Mouse (Mus musculus) heart, postnatal 25 days (tissue): ENCODE results near the gene Map4k3. TPM values are rescaled to one million over a fixed set of nuclear protein-coding genes. Genes with fewer than 3 reads are reported as not detected.

ENCODE experiments used
- DNase-seq: peaks from one replicate; pipeline ENCODE4 v3.0.0; 2022; ENCODE audit warnings: low spot score
- intact Hi-C: fragments of 180-260 bp; cut with DNase I; formaldehyde crosslinking; loops from one replicate; pipeline ENCODE4 v1.15.1; 2025
- total RNA-seq, 2 experiments: library from RNA; stranded (reverse); gene quantifications; 2 replicates each; pipeline ENCODE4 v1.2.3; 2021

The Map4k3 gene
- total RNA-seq, 2 experiments from 2014 or later: 24.0 to 24.4 TPM

- intact Hi-C loops: no loop called here
- DNase-seq: no peak
Measured at GRCm38 (mm10) chr17:80645694-80646034, 82.6 kb downstream of the Map4k3 start.

- intact Hi-C loops: no loop called here
- no peak for DNase-seq
Measured at GRCm38 (mm10) chr17:80644983-80645693, 83.1 kb downstream of the Map4k3 start.

GRCm38 (mm10) chr17:80644567-80644966 is 83.7 kb downstream of the Map4k3 start:
- intact Hi-C loops: no loop called here

GRCm38 (mm10) chr17:80638121-80638520 is 90.2 kb downstream of the Map4k3 start:
- intact Hi-C loops: no loop called here
- no peak for DNase-seq

More at GRCm38 (mm10) chr17:80644567-80644966, 83.7 kb downstream of the Map4k3 start:
- DNase-seq: no peak

- intact Hi-C loops: no loop called here
- no peak for DNase-seq
Measured at GRCm38 (mm10) chr17:80635794-80636193, 92.5 kb downstream of the Map4k3 start.

GRCm38 (mm10) chr17:80632846-80633245 is 95.4 kb downstream of the Map4k3 start:
- DNase-seq: no peak
- intact Hi-C loops: no loop called here

GRCm38 (mm10) chr17:80632354-80632753 is 95.9 kb downstream of the Map4k3 start:
- intact Hi-C loops: no loop called here

GRCm38 (mm10) chr17:80631028-80631427 is 97.3 kb downstream of the Map4k3 start:
- DNase-seq: no peak
- intact Hi-C loops: no loop called here

More at GRCm38 (mm10) chr17:80632354-80632753, 95.9 kb downstream of the Map4k3 start:
- DNase-seq: no peak

GRCm38 (mm10) chr17:80624979-80625378 is 103.3 kb downstream of the Map4k3 start:
- intact Hi-C loops: no loop called here

GRCm38 (mm10) chr17:80621691-80622090 is 106.6 kb downstream of the Map4k3 start:
- no peak for DNase-seq
- intact Hi-C loops: loop anchor here (1.0 to 2.0 kb wide), 3 partner anchors 195 to 395 kb away; no protein-coding TSS in a partner anchor

More at GRCm38 (mm10) chr17:80624979-80625378, 103.3 kb downstream of the Map4k3 start:
- no peak for DNase-seq

GRCm38 (mm10) chr17:80620786-80621423 is 107.4 kb downstream of the Map4k3 start:
- no peak for DNase-seq
- intact Hi-C loops: loop anchor here (1.0 to 2.0 kb wide), 3 partner anchors 196 to 395 kb away; no protein-coding TSS in a partner anchor

- intact Hi-C loops: no loop called here
- DNase-seq: no peak
Measured at GRCm38 (mm10) chr17:80619556-80619955, 108.7 kb downstream of the Map4k3 start.

GRCm38 (mm10) chr17:80618890-80619289 is 109.4 kb downstream of the Map4k3 start:
- intact Hi-C loops: no loop called here

GRCm38 (mm10) chr17:80603806-80604205 is 124.5 kb downstream of the Map4k3 start:
- intact Hi-C loops: no loop called here
- no peak for DNase-seq

More at GRCm38 (mm10) chr17:80618890-80619289, 109.4 kb downstream of the Map4k3 start:
- DNase-seq: no peak

GRCm38 (mm10) chr17:80603079-80603625 is 125.1 kb downstream of the Map4k3 start:
- intact Hi-C loops: no loop called here
- no peak for DNase-seq

- intact Hi-C loops: no loop called here
- DNase-seq: no peak
Measured at GRCm38 (mm10) chr17:80601371-80601770, 126.9 kb downstream of the Map4k3 start.

GRCm38 (mm10) chr17:80583051-80583450 is 145.2 kb downstream of the Map4k3 start:
- intact Hi-C loops: no loop called here
- no peak for DNase-seq

- intact Hi-C loops: no loop called here
- no peak for DNase-seq
Measured at GRCm38 (mm10) chr17:80579901-80580300, 148.4 kb downstream of the Map4k3 start.

GRCm38 (mm10) chr17:80579089-80579488 is 149.2 kb downstream of the Map4k3 start:
- intact Hi-C loops: no loop called here
- no peak for DNase-seq

GRCm38 (mm10) chr17:80578041-80578440 is 150.2 kb downstream of the Map4k3 start:
- intact Hi-C loops: no loop called here
- DNase-seq: no peak

- no peak for DNase-seq
- intact Hi-C loops: no loop called here
Measured at GRCm38 (mm10) chr17:80577639-80578038, 150.6 kb downstream of the Map4k3 start, which contains the start of gene Cdkl4. Cdkl4 (minus strand) TSS chr17:80577813.
